Mouse (Mus musculus): ENCODE measurements around the gene Cib2.

Gene Cib2

GRCm38 (mm10) chr9:54544954-54545315 lies 15.1 kb downstream of the Cib2 start:
- DNase-seq (ENCODE audit: low read depth, low spot score) = no peak

- no peak for DNase-seq (ENCODE audit: low read depth, low spot score)
These were observed 15.6 kb downstream of the Cib2 start for GRCm38 (mm10) chr9:54544212-54544953.

GRCm38 (mm10) chr9:54540801-54541200 lies 19.2 kb downstream of the Cib2 start:
- DNase-seq (ENCODE audit: low read depth, low spot score) = no peak

- DNase-seq (ENCODE audit: low read depth, low spot score) = no peak
These were observed 21.3 kb downstream of the Cib2 start, which contains the start of gene Sh2d7 for GRCm38 (mm10) chr9:54538684-54539083. Gene Sh2d7 (plus strand): TSS chr9:54538984.

- DNase-seq (ENCODE audit: low read depth, low spot score) = no peak
These were observed 21.8 kb downstream of the Cib2 start for GRCm38 (mm10) chr9:54538244-54538643.

- DNase-seq (ENCODE audit: low read depth, low spot score) = no peak
These were observed 22.5 kb downstream of the Cib2 start for GRCm38 (mm10) chr9:54537480-54537879.

GRCm38 (mm10) chr9:54537030-54537429 lies 23.0 kb downstream of the Cib2 start:
- DNase-seq (ENCODE audit: low read depth, low spot score) = peak; percentile 61

- no peak for DNase-seq (ENCODE audit: low read depth, low spot score)
These were observed 23.8 kb downstream of the Cib2 start for GRCm38 (mm10) chr9:54536236-54536635.

GRCm38 (mm10) chr9:54533975-54534374 lies 26.0 kb downstream of the Cib2 start:
- DNase-seq (ENCODE audit: low read depth, low spot score) = no peak

GRCm38 (mm10) chr9:54532926-54533325 lies 27.1 kb downstream of the Cib2 start:
- DNase-seq (ENCODE audit: low read depth, low spot score) = no peak

- DNase-seq (ENCODE audit: low read depth, low spot score) = no peak
These were observed 28.6 kb downstream of the Cib2 start for GRCm38 (mm10) chr9:54531421-54531820.

- no peak for DNase-seq (ENCODE audit: low read depth, low spot score)
These were observed 29.2 kb downstream of the Cib2 start for GRCm38 (mm10) chr9:54530836-54531235.

- DNase-seq (ENCODE audit: low read depth, low spot score) = no peak
These were observed 30.1 kb downstream of the Cib2 start for GRCm38 (mm10) chr9:54529950-54530349.

- DNase-seq (ENCODE audit: low read depth, low spot score) = no peak
These were observed 32.3 kb downstream of the Cib2 start for GRCm38 (mm10) chr9:54527694-54528093.

GRCm38 (mm10) chr9:54520286-54520685 lies 39.7 kb downstream of the Cib2 start:
- no peak for DNase-seq (ENCODE audit: low read depth, low spot score)

GRCm38 (mm10) chr9:54518921-54519320 lies 41.1 kb downstream of the Cib2 start:
- no peak for DNase-seq (ENCODE audit: low read depth, low spot score)

- no peak for DNase-seq (ENCODE audit: low read depth, low spot score)
These were observed 44.0 kb downstream of the Cib2 start for GRCm38 (mm10) chr9:54515991-54516390.

GRCm38 (mm10) chr9:54502873-54503272 lies 57.1 kb downstream of the Cib2 start:
- no peak for DNase-seq (ENCODE audit: low read depth, low spot score)

GRCm38 (mm10) chr9:54502111-54502495 lies 57.9 kb downstream of the Cib2 start:
- no peak for DNase-seq (ENCODE audit: low read depth, low spot score)

- peak; percentile 80 for DNase-seq (ENCODE audit: low read depth, low spot score)
These were observed 58.4 kb downstream of the Cib2 start, which contains the start of gene Dmxl2 for GRCm38 (mm10) chr9:54501453-54502110. Gene Dmxl2 (minus strand): TSS chr9:54501626.

- DNase-seq (ENCODE audit: low read depth, low spot score) = no peak
These were observed 59.1 kb downstream of the Cib2 start for GRCm38 (mm10) chr9:54500832-54501452.

- no peak for DNase-seq (ENCODE audit: low read depth, low spot score)
These were observed 60.2 kb downstream of the Cib2 start for GRCm38 (mm10) chr9:54499791-54500190.

GRCm38 (mm10) chr9:54499291-54499690 lies 60.7 kb downstream of the Cib2 start:
- no peak for DNase-seq (ENCODE audit: low read depth, low spot score)

Measured in brain, embryonic 18.5 days (tissue).